Mouse (Mus musculus) CD8-positive naive resting alpha-beta T cell, adult 2 months (primary cell): ENCODE measurements around the gene Phlda2.

ENCODE experiments used
- DNase-seq, 2 experiments: peaks; one replicate each; pipeline ENCODE4 v3.0.0; 2022; ENCODE audit warnings: low read depth in 2 of 2, low spot score in 2 of 2

Phlda2 gene

DNA sequence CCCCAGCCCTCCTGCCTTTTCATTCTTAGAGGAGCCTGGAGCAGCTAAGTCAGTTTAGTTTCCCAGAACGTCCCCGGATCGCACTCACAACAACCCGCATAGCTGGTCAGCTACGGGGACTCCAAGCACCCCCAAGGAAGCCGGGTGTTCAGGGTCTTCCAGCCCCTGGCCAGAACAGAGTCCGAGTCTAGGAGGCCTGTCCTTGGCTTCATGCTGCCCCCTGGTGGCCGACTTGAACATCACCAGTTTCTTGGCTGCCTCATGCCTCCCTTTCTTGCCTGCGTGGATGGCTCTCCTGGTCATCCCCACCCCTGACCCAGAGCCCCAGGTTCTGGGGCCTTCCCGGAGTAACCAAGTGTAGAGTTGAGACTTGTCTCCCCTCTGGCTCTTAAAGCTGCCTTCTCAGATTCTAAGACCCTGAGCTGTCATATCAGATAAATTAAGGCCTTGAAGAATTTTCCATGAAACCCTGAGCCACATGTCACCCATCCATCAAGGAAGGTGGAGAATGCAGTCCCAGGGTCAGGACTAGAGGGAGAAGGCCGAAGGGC is 39.0 kb downstream of the Phlda2 start:
- peak; percentile 46 to 59 for DNase-seq

- DNase-seq: no peak
These were observed 40.4 kb downstream of the Phlda2 start for GRCm38 (mm10) chr7:143462516-143462915.

DNA sequence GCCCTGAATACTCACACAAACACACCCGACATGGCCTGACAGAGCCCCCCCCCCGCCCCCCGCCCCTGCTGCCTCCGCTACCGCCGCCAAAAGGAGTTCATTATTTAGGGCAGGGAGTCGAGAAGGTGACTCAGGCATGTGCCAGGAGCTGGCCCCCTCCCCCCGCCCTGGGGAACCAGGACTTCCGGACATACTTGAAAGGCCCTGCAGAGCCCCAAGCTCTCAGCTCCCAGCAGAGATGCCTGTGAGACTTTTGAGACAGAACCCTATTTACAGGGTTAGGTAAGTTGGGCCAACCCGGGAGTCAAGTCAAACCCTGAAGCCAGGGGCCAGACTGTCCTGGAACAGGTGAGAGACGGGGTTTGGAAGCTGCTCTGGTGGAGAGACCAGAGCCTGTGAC is 41.0 kb downstream of the Phlda2 start:
- no peak for DNase-seq

- DNase-seq: no peak
These were observed 41.6 kb downstream of the Phlda2 start for GRCm38 (mm10) chr7:143461294-143461870.

- peak; percentile 63 to 70 for DNase-seq
These were observed 42.1 kb downstream of the Phlda2 start, which contains the start of gene Cdkn1c for GRCm38 (mm10) chr7:143460874-143461273. Gene Cdkn1c (minus strand): TSS chr7:143461050.

DNA sequence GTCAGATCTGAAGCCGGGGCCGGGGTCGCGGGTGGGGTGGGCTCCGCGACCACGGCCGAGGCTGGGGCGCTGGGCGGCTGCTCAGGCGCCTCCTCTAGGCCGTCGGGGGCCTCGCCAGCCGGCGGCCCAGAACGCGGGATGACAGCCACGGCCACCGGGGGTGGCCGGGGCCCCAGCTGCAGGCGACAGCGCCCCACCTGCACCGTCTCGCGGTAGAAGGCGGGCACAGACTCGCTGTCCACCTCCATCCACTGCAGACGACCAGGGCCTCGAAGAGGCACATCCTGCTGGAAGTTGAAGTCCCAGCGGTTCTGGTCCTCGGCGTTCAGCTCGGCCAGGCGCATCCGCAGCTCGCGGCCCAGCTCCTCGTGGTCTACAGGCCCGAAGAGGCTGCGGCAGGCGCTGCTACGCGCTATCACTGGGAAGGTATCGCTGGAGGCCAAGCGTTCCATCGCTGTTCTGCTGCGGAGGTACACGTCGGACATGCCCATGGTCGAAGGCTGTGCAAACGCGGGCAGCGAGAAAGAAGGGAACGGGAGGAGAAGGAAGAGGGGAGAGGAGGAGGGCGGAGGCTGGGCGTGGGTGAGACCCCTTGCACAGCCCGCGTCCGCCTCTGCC is 42.6 kb downstream of the Phlda2 start:
- DNase-seq: no peak

GRCm38 (mm10) chr7:143459332-143460211 is 43.4 kb downstream of the Phlda2 start:
- no peak for DNase-seq

GRCm38 (mm10) chr7:143458963-143459331 is 44.0 kb downstream of the Phlda2 start:
- DNase-seq: no peak
